Mouse (Mus musculus) megakaryocyte, embryonic 14.5 days (primary cell): Measurements from ENCODE around the gene Tmem266.

Source experiments
- FLI1 ChIP-seq: IDR thresholded peaks from 2 replicates; pipeline ENCODE4 v1.6.1; 2012; ENCODE audit warnings: low read length, inconsistent platforms, mixed read lengths
- GATA1 ChIP-seq: IDR thresholded peaks from 3 replicates; pipeline ENCODE4 v1.6.1; 2012; ENCODE audit warnings: mixed read lengths, low read length, inconsistent platforms, borderline replicate concordance

GRCm38 (mm10) chr9:55482116-55482515 is 155.4 kb downstream of the Tmem266 start:
- no peak for TF ChIP-seq GATA1
- TF ChIP-seq FLI1: no peak
